In genomic region chr4:118350864-118351263, GRCm38 (mm10) we compare ENCODE assay signal across 16 mouse cellular contexts.
"Had no signal": no experiment of that assay in that cellular context is flagged by ENCODE, and none has a peak within 500 bp of the region (broad histone marks: within the 10 kb centered on the region; RNA-seq: fewer than 3 reads in every experiment).

No protein-coding gene starts in this region.

- H3K9ac ChIP-seq: neural tube, embryonic 13.5 days; neural tube, embryonic 15.5 days; stomach, embryonic 15.5 days had no signal

- H3K4me3 ChIP-seq: neural tube, embryonic 13.5 days; neural tube, embryonic 15.5 days; stomach, embryonic 15.5 days had no signal

- H3K27ac ChIP-seq: neural tube, embryonic 13.5 days; neural tube, embryonic 15.5 days; stomach, embryonic 15.5 days; stomach, postnatal 0 days had no signal

- H3K27me3 ChIP-seq: neural tube, embryonic 13.5 days; neural tube, embryonic 15.5 days; stomach, embryonic 15.5 days had no signal

- H3K9me3 ChIP-seq: neural tube, embryonic 13.5 days; neural tube, embryonic 15.5 days; stomach, embryonic 15.5 days had no signal

- DNase-seq: retina, postnatal 1 day; right cerebral cortex, adult 18-20 months; right cerebral cortex, postnatal 14 days; right cerebral cortex, postnatal 25 days; right cerebral cortex, postnatal 4 days; spleen, adult 18-20 months; thymus, adult 18-20 months; thymus, adult 2 months; thymus, postnatal 14 days; thymus, postnatal 25 days; thymus, postnatal 36 days; thymus, postnatal 4 days had no signal

- H3K4me2 ChIP-seq: neural tube, embryonic 13.5 days; neural tube, embryonic 15.5 days; stomach, embryonic 15.5 days had no signal

- H3K4me1 ChIP-seq: neural tube, embryonic 13.5 days; stomach, embryonic 15.5 days had no signal

- H3K36me3 ChIP-seq: neural tube, embryonic 13.5 days; neural tube, embryonic 15.5 days; stomach, embryonic 15.5 days had no signal
